Mouse (Mus musculus) liver (tissue): ENCODE data around the gene Rnf217.

ENCODE experiments used
- DNase-seq: peaks from one replicate; pipeline ENCODE4 v3.0.0-alpha.2; 2020; ENCODE audit warnings: mixed read lengths

The Rnf217 gene

GRCm38 (mm10) chr10:31467043-31467898 lies 141.7 kb downstream of the Rnf217 start:
- no peak for DNase-seq

GRCm38 (mm10) chr10:31465840-31466541 lies 143.0 kb downstream of the Rnf217 start:
- no peak for DNase-seq

GRCm38 (mm10) chr10:31465424-31465823 lies 143.6 kb downstream of the Rnf217 start:
- no peak for DNase-seq

- no peak for DNase-seq
Observed at GRCm38 (mm10) chr10:31463044-31463443, 145.9 kb downstream of the Rnf217 start.

- DNase-seq: no peak
Observed at GRCm38 (mm10) chr10:31456806-31457205, 152.2 kb downstream of the Rnf217 start.

- DNase-seq: no peak
Observed at GRCm38 (mm10) chr10:31447083-31447482, 161.9 kb downstream of the Rnf217 start.

GRCm38 (mm10) chr10:31445291-31446124 lies 163.5 kb downstream of the Rnf217 start, which contains the start of gene Tpd52l1:
TSS of gene Tpd52l1 (minus strand) at chr10:31445958.
- DNase-seq: peak; percentile 80

- no peak for DNase-seq
Observed at GRCm38 (mm10) chr10:31444206-31444605, 164.8 kb downstream of the Rnf217 start.
